Mouse (Mus musculus): ENCODE results near the gene Msi2.

The Msi2 gene

GRCm38 (mm10) chr11:88713479-88713878, 4.8 kb downstream of the Msi2 start:
- no peak for DNase-seq (ENCODE audit: low spot score)

DNA sequence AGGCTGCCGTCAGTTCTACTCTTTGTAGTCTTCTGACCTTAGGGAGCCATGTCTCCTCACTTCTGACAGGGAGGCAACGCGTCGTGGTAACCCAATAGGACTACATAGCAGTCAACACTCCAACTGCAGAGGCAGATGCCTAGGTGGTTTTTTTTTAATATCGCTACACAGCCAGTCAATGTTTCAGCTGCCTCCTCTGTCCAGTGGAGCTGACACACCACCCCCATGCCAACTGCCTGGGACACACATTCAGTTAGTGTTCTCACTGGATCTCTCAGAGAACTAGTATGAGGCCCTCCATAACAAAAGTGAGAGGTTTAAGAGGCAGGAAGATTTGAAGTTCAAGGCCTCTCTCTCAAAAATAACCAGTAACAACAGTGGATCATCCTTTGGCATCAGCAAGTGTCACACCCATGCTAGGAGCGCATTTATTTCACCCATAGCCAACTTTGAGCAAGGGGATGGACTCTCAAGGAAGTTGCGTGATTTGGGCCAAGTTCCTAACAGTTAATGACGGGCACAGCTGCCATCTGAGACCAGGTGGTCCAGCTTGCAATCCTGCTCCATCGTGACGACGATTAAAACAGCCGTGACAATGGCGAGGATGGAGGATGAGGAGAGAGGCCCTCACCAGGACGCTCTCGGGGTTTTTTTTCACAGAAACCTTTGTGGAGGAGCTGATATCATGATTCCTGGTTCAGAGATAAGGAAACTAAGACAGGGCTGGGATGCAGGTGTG, 8.3 kb downstream of the Msi2 start:
- DNase-seq (ENCODE audit: low spot score) = no peak

GRCm38 (mm10) chr11:88707228-88707775, 11.0 kb downstream of the Msi2 start:
- no peak for DNase-seq (ENCODE audit: low spot score)

- no peak for DNase-seq (ENCODE audit: low spot score)
These were observed 13.6 kb downstream of the Msi2 start for GRCm38 (mm10) chr11:88704688-88705087.

GRCm38 (mm10) chr11:88703220-88703619, 15.1 kb downstream of the Msi2 start:
- DNase-seq (ENCODE audit: low spot score) = no peak

GRCm38 (mm10) chr11:88701976-88702659, 16.2 kb downstream of the Msi2 start:
- no peak for DNase-seq (ENCODE audit: low spot score)

DNA sequence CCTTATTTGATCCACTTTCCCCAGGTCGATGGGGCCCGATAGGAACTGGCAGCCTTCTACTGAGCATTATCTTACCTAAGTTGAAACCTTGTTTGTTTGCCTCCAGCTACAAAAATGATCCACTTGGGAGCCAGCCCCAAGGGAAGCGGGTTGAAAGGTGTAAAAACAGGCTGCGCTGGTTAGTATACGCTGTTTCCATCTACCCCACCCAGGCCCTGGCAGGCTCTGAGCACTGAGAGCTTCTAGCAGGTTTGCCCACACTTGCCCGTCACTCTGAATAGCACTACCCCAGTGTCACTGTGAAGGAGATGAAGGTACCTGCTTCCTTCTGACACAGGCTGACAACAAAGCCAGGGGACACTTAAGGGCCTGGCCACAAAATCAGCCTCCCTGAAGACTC, 17.3 kb downstream of the Msi2 start:
- no peak for DNase-seq (ENCODE audit: low spot score)

- no peak for DNase-seq (ENCODE audit: low spot score)
These were observed 18.1 kb downstream of the Msi2 start for GRCm38 (mm10) chr11:88700202-88700711.

DNA sequence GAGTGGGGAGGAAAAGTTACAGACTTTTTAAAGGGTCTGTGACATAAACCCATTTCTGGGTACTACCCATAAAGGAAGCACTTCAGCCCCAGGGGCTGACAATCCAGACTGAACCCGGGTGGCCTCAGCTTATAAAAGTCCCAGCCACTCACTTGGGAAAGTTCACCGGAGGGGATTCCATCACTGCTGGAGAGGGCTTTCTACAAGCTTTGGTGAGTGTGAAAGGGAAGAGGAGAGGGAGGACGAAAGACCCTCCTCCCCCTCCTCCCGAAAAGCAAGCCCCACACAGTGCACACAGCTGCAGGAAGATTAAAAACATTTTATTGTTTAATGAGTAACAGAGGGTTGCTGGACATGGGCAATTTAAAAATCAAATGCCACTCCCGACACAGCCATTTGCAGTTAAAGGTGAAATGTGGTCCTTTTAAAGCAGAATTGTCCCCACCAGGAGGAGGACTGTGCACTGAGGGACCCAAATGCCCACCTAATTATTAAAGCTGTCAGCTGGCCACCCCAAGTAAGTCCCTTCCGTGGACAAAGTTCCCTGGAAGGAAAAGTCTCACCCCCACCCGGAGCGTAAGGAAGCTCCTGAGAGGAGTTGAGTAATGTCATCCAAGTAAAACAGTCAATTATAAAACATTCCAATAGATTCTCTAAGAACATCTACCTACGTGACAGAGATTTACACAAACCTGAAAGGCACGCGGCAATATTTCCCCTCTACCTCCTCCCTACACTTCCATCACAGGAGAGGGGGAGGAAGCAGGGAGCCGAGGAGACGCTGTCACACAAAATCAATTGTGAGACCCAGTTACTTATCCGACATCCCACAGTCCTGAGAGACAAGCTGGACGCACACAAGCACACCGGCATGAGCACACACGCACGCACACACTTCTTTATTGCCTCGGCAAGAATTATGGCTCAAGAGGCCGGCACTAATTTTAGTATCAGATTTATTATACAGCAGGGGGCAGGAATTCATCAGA, 24.1 kb downstream of the Msi2 start:
- DNase-seq (ENCODE audit: low spot score) = no peak

- no peak for DNase-seq (ENCODE audit: low spot score)
These were observed 25.1 kb downstream of the Msi2 start for GRCm38 (mm10) chr11:88693002-88693769.

DNA sequence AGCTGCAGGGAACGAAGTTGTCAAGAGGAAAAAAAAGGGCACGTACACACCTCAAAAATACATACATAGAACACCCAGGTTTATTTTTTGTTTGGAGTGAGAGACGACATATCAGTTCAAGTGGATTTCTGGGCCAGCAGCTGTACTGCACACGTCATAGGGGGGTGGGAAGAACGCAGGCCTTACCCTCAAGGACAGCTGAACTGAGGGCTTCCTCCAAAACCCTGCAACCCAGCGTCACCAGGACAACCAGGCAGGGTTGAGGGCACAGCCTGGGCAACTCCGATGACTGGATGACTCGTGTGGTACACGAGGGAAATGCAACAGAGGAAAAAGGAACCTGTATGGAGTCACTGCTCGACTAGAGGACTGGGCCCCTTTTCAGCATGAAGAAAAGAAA, 25.9 kb downstream of the Msi2 start:
- no peak for DNase-seq (ENCODE audit: low spot score)

- no peak for DNase-seq (ENCODE audit: low spot score)
These were observed 27.6 kb downstream of the Msi2 start for GRCm38 (mm10) chr11:88690556-88691287.

DNA sequence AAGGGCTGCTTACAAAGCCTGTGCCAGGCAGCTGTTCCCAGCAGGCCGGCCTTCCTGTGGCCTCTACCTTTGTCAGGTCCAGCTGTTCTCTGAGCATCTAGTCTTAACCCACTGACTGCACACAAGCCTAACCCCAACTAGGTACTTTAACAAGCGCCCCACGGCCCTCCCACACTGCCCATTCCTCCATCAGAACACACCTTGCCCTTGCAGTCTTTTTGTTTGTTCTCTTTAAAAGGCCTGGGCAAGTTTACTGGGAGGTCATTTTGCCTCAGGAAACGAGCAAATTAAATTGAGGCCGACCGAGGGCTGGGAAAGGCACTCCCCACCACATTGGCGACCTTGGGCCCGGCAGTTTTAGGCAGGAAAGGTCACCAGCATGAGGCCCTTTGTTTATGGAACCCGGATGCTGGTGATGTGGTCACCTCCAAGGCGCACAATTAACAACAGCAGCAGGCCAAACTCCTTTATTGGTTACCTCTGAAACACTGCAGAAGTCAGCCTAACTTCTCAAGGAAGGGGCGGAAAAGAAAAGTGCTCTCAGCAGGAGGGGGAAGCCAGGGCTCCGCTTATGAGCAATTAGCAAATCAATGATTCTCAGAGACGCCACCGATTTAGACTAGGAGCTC, 28.4 kb downstream of the Msi2 start:
- DNase-seq (ENCODE audit: low spot score) = no peak

- no peak for DNase-seq (ENCODE audit: low spot score)
These were observed 29.7 kb downstream of the Msi2 start for GRCm38 (mm10) chr11:88688644-88689043.

DNA sequence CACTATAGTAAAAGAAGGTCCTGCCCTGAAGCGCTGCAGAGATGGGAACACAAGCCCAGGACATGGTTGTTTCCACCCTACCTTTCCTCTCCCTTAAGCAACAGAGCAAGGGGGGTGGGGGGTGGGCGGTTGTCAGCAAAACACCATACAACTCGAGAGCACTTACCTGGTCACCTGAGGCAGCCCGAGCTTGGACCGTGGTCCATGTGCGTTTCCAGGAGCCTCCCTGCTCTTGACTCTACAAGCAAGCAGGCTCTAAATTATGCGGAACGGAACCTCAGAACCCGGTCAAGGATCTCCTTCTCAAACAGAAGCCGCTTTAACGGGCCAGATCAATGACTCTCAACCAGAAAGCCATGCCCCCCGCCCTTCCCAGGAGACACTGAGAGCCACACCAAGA, 30.6 kb downstream of the Msi2 start:
- DNase-seq (ENCODE audit: low spot score) = no peak

GRCm38 (mm10) chr11:88687010-88687409, 31.3 kb downstream of the Msi2 start:
- DNase-seq (ENCODE audit: low spot score) = no peak

GRCm38 (mm10) chr11:88686061-88686460, 32.3 kb downstream of the Msi2 start:
- no peak for DNase-seq (ENCODE audit: low spot score)

- DNase-seq (ENCODE audit: low spot score) = no peak
These were observed 35.1 kb downstream of the Msi2 start for GRCm38 (mm10) chr11:88683026-88683770.

- no peak for DNase-seq (ENCODE audit: low spot score)
These were observed 41.0 kb downstream of the Msi2 start for GRCm38 (mm10) chr11:88677350-88677749.
